Mouse (Mus musculus) stomach, postnatal 0 days (tissue): Measurements from ENCODE around the gene Pik3cd.

Experiments used
- CTCF ChIP-seq: IDR thresholded peaks from 2 replicates; pipeline ENCODE4 v1.5.1; 2016; ENCODE audit warnings: antibody characterized with exemption, low read depth, mild to moderate bottlenecking, moderate library complexity
- EP300 ChIP-seq: optimal IDR thresholded peaks from 2 replicates; pipeline ENCODE3; 2016; ENCODE audit warnings: antibody characterized with exemption

GRCm38 (mm10) chr4:149733748-149734147, 31.4 kb upstream of the Pik3cd start:
- no peak for TF ChIP-seq EP300
- no peak for TF ChIP-seq CTCF
